Mouse (Mus musculus) C2C12 (cell line): ENCODE results near the gene Irf8.

Experiments used
- CTCF ChIP-seq: IDR thresholded peaks from one replicate; pipeline ENCODE4 v1.5.1; 2011; ENCODE audit not compliant: control insufficient read depth, insufficient read depth, insufficient read length
- MAX ChIP-seq: IDR thresholded peaks from one replicate; pipeline ENCODE4 v1.6.1; 2011; ENCODE audit warnings: mild to moderate bottlenecking, control low read depth
- MYOG ChIP-seq: IDR thresholded peaks from one replicate; pipeline ENCODE4 v1.6.1; 2011; ENCODE audit not compliant: control insufficient read depth, insufficient read length; ENCODE audit errors: extremely low read depth
- USF1 ChIP-seq: IDR thresholded peaks from one replicate; pipeline ENCODE4 v1.6.1; 2011; ENCODE audit warnings: low read depth, mild to moderate bottlenecking, control low read depth, moderate library complexity

DNA sequence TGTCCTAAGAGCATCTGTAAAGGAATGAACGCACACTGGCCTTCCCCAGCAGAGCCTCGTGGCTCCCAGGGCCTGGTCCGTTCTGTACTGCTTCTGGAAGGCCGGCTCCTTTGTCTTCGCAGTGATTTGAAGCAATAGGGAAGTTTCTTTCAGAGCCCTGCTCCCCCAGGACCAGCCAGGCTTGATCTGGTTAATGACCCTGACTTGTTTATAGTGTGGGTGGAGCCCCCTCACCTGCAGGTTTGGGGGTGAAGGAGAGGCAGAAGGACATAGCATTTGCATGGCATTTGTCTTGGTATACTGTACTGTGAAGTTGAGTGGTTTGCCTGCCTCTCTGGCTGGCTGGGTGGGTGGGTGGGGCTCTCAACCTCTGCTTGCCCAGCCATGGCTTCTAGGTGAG is 8.3 kb downstream of the Irf8 start:
- TF ChIP-seq CTCF = no peak
- TF ChIP-seq MYOG = no peak
- TF ChIP-seq MAX = no peak
- no peak for TF ChIP-seq USF1
